Mouse (Mus musculus) kidney, postnatal 0 days (tissue): ENCODE data around the gene Cby1. TPM values are rescaled to one million over a fixed set of nuclear protein-coding genes. Genes with fewer than 3 reads are reported as not detected.
A peak's percentile ranks its signal among the peaks of the same experiment; 100 is the strongest.

Source experiments
- ATAC-seq: fragments of 200-750 bp; cut with Nextera tagmentation; replicated peaks from 2 replicates; pipeline ENCODE4 v1.8.0; 2017; ENCODE audit warnings: low read depth, moderate number of reproducible peaks, moderate TSS enrichment, moderate library complexity; ENCODE audit not compliant: low FRiP score
- DNase-seq: peaks from one replicate; pipeline ENCODE4 v3.0.0-alpha.2; 2016; ENCODE audit warnings: low spot score
- H3K27ac ChIP-seq: fragments of 300-500 bp; sonication (generic); 2 replicates; pipeline ENCODE4 v1.5.1; 2014; ENCODE audit warnings: mild to moderate bottlenecking
- H3K27me3 ChIP-seq: fragments of 300-500 bp; sonication (generic); 2 replicates; pipeline ENCODE4 v1.6.1; 2014; ENCODE audit warnings: low read length, mixed read lengths; ENCODE audit not compliant: insufficient read depth
- H3K36me3 ChIP-seq: fragments of 300-500 bp; sonication (generic); 2 replicates; pipeline ENCODE4 v1.6.1; 2014; ENCODE audit warnings: low read length, mixed read lengths; ENCODE audit not compliant: insufficient read depth
- H3K4me1 ChIP-seq: fragments of 300-500 bp; sonication (generic); replicated peaks from 2 replicates; pipeline ENCODE4 v1.6.1; 2014; ENCODE audit warnings: antibody characterized with exemption, low read length, mixed read lengths; ENCODE audit not compliant: insufficient read depth
- H3K4me2 ChIP-seq: fragments of 300-500 bp; sonication (generic); 2 replicates; pipeline ENCODE4 v1.6.1; 2014; ENCODE audit warnings: mild to moderate bottlenecking, low read length, moderate library complexity, mixed read lengths
- H3K4me3 ChIP-seq: fragments of 300-500 bp; sonication (generic); replicated peaks from 2 replicates; pipeline ENCODE4 v1.5.1; 2014; ENCODE audit warnings: low read depth, low read length
- H3K9ac ChIP-seq: fragments of 300-500 bp; sonication (generic); 2 replicates; pipeline ENCODE4 v1.6.1; 2014; ENCODE audit warnings: low read depth, low read length
- H3K9me3 ChIP-seq: fragments of 300-500 bp; sonication (generic); replicated peaks from 2 replicates; pipeline ENCODE4 v1.6.1; 2016; ENCODE audit warnings: low read length, inconsistent platforms, mixed read lengths
- CTCF ChIP-seq: IDR thresholded peaks from 2 replicates; pipeline ENCODE4 v1.5.1; 2016; ENCODE audit warnings: antibody characterized with exemption, low read depth, mild to moderate bottlenecking, moderate library complexity
- WGBS: fragments of 180-500 bp; shearing (Covaris S2); extraction: QIAGEN DNeasy Blood & Tissue Kit; methylation state at CpG from one replicate; pipeline ENCODE4 v1.1.7; 2014; 5-methylcytosine and 5-hydroxymethylcytosine counted together
- polyA plus RNA-seq: library from polyadenylated mRNA; unstranded; fragments of >200 nt; fragmentation: Nextera tagmentation; extraction: Ambion mirVana; gene quantifications from 2 replicates; pipeline ENCODE4 v1.2.1, GENCODE M21; 2015

Cby1 gene
- polyA plus RNA-seq, 1 experiment from 2014 or later = 51.7 TPM

DNA sequence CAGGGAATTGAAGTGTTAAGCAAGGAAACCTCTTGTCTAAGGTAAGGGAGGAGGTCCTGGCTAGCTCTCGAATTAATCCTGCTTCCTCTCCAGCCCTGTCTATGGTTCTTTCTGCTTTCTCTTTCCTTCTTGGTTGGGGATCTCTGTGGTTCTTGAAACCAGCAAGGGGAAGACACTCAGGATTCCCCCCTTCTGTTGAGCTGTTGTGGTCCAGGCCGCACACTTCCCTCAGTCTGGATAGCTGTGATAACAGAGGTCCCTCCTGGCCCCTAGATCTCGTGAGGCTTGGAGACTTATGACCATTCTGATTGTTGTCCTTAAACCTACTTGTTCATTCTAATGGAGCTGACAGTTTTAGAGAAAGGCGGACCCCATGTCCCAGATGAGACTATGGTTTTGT lies 35.5 kb downstream of the Cby1 start:
- Histone ChIP-seq H3K27ac (no peak overlapping the region), H3K9ac (no peak overlapping the region), H3K4me1 (peaks cover 24% of the 10 kb centered on the region), H3K36me3 (0 out of 2 replicates have a peak, but pooled peaks cover 3% of the 10 kb centered on the region), H3K27me3 (no peaks in the 10 kb centered on the region), H3K4me3 (no peak overlapping the region), H3K9me3 (no peaks in the 10 kb centered on the region), H3K4me2 (no peak overlapping the region)
- 87% methylated on average over 4 of the region's 4 CpGs for WGBS
- DNase-seq = no peak
- no peak for TF ChIP-seq CTCF
- ATAC-seq = no peak

DNA sequence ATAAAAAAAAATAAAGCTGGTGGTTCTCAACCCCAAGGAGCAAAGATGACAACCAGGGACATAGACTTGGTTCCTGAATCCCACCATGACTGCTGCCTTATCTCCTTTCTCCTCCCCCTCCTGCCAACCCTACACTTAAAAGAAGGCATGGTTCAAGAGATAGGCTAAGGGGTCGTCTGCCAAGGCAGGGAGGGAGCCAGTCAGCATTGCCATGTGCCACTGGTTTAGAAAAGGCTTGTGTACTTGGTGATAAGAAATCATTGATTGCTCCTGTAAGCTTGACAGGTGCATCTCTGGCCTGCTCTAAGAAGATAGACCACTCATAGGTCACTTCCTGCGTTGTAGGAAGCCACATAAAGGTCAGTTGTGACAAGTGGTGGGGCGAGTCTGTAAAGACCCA lies 36.5 kb downstream of the Cby1 start:
- Histone ChIP-seq H3K9ac (no peak overlapping the region), H3K27ac (no peak overlapping the region), H3K9me3 (no peaks in the 10 kb centered on the region), H3K36me3 (0 out of 2 replicates have a peak, but pooled peaks cover 3% of the 10 kb centered on the region), H3K27me3 (no peaks in the 10 kb centered on the region), H3K4me1 (peaks cover 21% of the 10 kb centered on the region; the same call in 1 of the 2 replicates), H3K4me3 (no peak overlapping the region), H3K4me2 (no peak overlapping the region)
- DNase-seq (no peak), ATAC-seq (no peak)
- no peak for TF ChIP-seq CTCF
- 47% methylated on average over 3 of the region's 3 CpGs for WGBS

DNA sequence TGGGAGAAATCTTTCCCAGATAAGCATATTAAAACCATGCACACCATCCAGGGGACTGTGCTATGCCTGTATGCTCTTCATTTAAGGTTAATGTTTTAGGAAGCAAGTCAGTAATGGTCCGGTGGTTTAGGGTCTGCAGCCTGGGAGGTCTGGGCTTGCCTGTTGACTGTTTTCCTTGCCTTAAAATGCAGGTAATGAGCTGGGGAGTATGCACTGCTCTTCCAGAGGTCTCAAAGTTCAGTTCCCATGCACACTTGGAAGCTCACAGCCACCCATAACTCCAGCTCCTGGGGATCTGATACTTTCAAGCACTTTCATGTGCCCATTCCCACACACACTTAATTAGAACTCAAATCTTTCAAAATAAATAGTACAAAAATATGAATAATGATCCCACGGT lies 37.5 kb downstream of the Cby1 start:
- Histone ChIP-seq H3K27me3 (no peaks in the 10 kb centered on the region), H3K4me1 (peaks cover 21% of the 10 kb centered on the region; the same call in 1 of the 2 replicates), H3K4me3 (no peak overlapping the region), H3K4me2 (no peak overlapping the region), H3K27ac (peak overlapping the region; percentile 15; the same call in 1 of the 2 replicates), H3K9ac (no peak overlapping the region), H3K9me3 (no peaks in the 10 kb centered on the region), H3K36me3 (0 out of 2 replicates have a peak, but pooled peaks cover 3% of the 10 kb centered on the region)
- TF ChIP-seq CTCF = no peak
- ATAC-seq = no peak
- DNase-seq = no peak
- 55% methylated on average over 2 of the region's 2 CpGs for WGBS

DNA sequence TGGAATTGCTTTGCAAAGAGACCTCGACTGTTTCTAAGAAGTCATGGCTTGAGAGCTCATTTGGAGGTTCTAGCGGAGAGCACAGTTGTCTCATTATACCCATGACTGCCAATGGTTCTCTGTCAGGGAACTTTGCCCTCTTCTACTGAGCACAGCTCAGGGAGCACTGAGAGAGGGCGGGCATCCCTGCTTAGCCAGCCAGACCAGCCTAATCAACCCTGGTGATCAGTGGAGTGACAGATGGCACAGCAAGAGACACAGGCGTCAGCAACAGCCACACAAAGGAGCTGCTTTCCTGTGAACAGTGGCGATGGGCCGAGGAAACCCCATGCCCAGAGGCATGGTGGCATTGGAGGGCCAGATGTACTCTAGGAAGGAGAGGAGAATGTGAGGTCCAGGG lies 38.0 kb downstream of the Cby1 start:
- no peak for TF ChIP-seq CTCF
- peak overlapping the region; percentile 15; the same call in 1 of the 2 replicates for H3K27ac ChIP-seq
- no peak for DNase-seq
- H3K4me1 ChIP-seq = peaks cover 18% of the 10 kb centered on the region; the same call in 1 of the 2 replicates
- H3K4me3 ChIP-seq = no peak overlapping the region
- H3K9me3 ChIP-seq = no peaks in the 10 kb centered on the region
- no peak overlapping the region for H3K4me2 ChIP-seq
- no peak overlapping the region for H3K9ac ChIP-seq
- H3K36me3 ChIP-seq = 0 out of 2 replicates have a peak, but pooled peaks cover 3% of the 10 kb centered on the region
- no peaks in the 10 kb centered on the region for H3K27me3 ChIP-seq
- WGBS = 60% methylated on average over 6 of the region's 6 CpGs
- ATAC-seq = peak; percentile 71

DNA sequence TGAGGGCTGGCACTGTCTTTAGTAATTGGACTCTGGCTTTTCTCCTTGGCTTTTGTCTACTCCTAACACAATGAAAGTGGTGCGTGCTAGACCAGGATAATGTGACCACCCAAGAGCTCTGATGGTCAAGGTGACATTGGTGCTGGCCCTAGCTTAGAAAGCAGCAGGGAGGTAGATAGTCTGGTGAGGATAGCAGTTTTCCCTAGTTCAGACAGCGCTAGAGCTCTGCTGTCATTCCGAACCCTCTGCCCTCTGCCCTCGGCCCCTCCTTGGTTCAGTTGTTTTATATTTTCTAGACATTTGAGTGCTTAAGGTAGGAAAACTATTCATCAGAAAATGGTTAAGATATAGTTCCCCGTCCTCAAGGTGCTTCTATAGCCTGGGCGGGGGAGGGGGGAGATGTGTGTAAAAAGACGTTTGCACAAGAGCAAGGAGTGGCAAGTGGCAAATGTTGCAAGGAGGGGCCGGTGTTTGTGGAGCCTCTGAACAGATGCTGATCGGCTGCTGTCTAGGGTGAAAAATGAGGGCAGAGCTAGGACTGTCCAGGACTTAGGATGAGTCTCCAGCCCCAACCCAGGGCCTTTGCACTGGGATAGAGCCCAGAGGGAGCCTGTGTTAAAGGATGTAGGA lies 38.7 kb downstream of the Cby1 start:
- peak; percentile 59; the same call in 1 of the 2 replicates for ATAC-seq
- TF ChIP-seq CTCF = no peak
- 51% methylated on average over 9 of the region's 9 CpGs for WGBS
- H3K4me1 ChIP-seq = peaks cover 13% of the 10 kb centered on the region; the same call in 1 of the 2 replicates
- 0 out of 2 replicates have a peak, but pooled peaks cover 3% of the 10 kb centered on the region for H3K36me3 ChIP-seq
- H3K27ac ChIP-seq = no peak overlapping the region
- H3K4me3 ChIP-seq = no peak overlapping the region
- no peaks in the 10 kb centered on the region for H3K27me3 ChIP-seq
- H3K9ac ChIP-seq = no peak overlapping the region
- H3K9me3 ChIP-seq = no peaks in the 10 kb centered on the region
- no peak overlapping the region for H3K4me2 ChIP-seq
- DNase-seq = no peak

DNA sequence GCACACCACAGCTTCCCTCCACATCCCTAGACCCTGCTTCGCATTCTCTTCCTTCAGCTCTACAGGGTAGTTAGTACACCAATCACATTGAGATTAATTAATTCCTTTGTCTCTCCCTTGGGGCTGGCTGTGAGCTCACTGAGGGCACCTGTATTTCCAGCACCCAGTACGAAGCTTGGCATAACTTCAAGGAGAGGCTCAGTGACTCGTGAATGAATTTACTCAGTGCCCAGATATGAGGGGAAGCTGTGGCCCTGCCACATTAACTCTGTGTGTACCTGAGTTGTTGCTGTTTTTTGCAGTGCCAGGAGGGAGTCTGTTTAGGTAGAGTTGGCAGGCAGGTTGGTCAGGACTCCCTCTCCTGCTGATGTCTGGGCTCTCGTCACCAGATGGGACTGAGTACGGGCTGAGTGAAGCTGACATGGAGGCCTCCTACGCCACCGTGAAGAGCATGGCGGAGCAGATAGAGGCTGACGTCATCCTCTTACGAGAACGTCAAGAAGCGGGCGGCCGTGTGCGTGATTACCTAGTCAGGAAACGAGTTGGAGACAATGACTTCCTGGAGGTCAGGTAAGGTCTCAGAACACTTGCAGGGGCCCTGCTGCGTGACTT lies 47.7 kb downstream of the Cby1 start:
- no peak overlapping the region for H3K4me3 ChIP-seq
- DNase-seq (no peak), ATAC-seq (no peak)
- H3K9me3 ChIP-seq = no peaks in the 10 kb centered on the region
- no peaks in the 10 kb centered on the region for H3K4me1 ChIP-seq
- no peak overlapping the region for H3K27ac ChIP-seq
- TF ChIP-seq CTCF = no peak
- no peak overlapping the region for H3K9ac ChIP-seq
- H3K27me3 ChIP-seq = no peaks in the 10 kb centered on the region
- WGBS = 72% methylated on average over 17 of the region's 17 CpGs
- no peak overlapping the region for H3K4me2 ChIP-seq
- peaks cover 27% of the 10 kb centered on the region for H3K36me3 ChIP-seq
